Mouse (Mus musculus): ENCODE measurements around the gene Tas2r124.

Tas2r124 gene

DNA sequence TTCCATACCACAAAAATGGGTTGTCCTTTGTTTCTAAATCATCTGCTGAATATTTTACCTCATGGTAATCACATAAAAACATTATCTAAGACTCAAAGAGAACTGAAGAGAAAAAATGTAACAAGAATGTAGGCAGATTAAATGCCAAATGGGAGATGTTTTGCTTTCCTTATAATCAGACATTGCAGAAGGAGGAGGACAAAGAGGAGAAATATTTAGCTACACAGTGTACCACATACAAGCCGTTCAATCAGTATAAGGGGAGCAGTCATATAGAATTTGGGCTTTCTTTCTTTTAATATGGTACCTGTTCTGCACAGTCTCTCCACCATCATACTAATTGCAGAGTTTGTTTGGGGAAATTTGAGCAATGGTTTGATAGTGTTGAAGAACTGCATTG, at the start of gene Tas2r124:
Gene Tas2r124 (plus strand): TSS at position 301 of the 400 bp plus-strand sequence.
- no peak for DNase-seq (ENCODE audit: low spot score)

DNA sequence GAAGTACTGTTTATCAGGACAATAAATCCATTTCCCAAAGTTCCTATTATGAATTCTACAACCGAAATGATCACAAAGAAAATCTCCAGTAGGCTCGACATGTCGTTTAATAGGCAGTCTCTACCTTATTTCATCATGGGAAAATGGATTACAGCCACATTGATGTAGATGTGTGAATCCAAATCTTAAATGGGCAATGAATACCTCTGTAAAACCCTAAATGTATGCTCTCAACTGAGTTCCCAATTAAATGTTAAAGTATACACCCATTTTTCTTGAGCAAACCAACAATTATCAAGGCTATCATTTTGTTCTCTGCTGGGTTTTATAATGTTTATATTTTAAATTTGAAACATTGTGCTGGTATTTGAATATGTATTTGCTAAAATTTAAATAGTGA, 42.7 kb upstream of the Tas2r124 start, which contains the start of gene Tas2r122:
Gene Tas2r122 (minus strand): TSS at position 101 of the 400 bp plus-strand sequence.
- no peak for DNase-seq (ENCODE audit: low spot score)

DNA sequence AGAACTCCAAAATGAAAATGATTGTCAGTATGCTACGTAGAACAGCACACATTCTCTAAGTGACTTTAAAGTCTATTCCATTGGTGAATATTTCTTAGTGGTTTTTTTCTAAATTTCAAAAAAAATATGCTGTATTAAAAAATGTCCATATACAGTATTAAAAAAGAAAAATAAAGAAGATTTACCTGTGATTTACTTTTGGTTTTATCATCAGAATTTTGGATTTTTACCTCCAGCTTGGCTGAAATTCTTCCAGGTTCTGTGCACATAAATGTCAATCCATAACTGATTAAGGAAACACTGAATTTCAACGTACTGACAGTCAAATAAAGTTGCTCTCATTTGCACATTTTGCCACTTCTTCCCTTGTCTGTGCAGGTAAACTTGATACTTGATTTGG, 16.6 kb upstream of the Tas2r124 start, which contains the start of gene Tas2r115:
Gene Tas2r115 (minus strand): TSS at position 101 of the 400 bp plus-strand sequence.
- no peak for DNase-seq (ENCODE audit: low spot score)

DNA sequence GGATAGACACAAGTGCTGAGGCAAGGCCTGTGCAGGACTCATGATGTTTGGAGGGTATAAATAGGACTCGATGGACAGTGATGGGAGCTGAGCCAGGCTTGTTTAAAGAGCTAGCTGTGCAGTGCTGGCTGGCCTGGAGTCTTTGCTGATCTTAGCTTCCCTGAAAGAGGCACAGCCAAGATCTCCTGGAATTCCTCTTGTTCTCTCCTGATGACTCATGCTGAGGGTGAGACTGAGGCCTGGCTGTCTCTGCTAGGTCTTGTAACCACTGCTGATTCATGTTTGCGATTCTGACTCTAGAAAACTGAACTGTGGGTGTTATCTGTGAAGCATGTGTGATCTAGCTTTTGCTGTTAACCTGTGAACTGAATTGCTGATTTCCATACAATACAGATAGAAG, 4.3 kb upstream of the Tas2r124 start:
- DNase-seq (ENCODE audit: low spot score), result no peak

DNA sequence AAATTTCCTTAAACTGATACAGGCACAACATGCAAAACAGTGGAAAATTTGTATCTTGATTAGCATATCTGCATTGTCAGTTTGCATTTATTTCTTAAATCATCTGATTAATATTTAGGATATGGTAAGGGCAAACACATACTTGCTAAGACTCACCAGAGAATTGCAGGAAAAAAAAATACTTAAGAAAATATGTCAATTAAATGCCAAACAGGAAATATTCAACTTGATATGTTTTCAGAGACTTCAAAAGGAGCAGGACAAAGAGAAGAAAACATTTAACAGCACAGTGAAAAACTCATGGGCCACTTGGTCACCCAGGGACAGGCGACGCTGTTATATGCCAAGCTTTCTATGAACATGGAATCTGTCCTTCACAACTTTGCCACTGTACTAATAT, 7.3 kb downstream of the Tas2r124 start, which contains the start of gene Tas2r102:
Gene Tas2r102 (plus strand): TSS at position 301 of the 400 bp plus-strand sequence.
- no peak for DNase-seq (ENCODE audit: low spot score)

DNA sequence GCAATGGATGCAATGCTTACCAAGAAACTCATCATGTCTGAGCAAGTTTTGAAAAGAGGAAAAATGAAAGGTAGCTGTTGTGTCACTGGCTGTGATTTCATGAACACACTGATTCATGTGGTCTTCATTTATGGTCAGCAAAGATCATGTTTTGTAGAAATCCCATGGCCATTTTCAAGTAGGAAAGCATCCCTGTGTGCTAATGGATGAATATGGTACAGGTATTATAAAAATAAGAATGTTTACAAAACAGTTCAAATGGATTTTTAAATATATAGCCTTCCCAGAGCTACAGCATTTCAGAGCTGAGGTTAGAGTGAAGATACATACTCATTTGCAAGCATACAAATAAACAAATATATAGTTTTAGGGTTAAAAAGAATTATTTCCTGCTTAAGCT, 23.5 kb downstream of the Tas2r124 start, which contains the start of gene Tas2r136:
Gene Tas2r136 (minus strand): TSS at position 101 of the 400 bp plus-strand sequence.
- DNase-seq (ENCODE audit: low spot score), result no peak

DNA sequence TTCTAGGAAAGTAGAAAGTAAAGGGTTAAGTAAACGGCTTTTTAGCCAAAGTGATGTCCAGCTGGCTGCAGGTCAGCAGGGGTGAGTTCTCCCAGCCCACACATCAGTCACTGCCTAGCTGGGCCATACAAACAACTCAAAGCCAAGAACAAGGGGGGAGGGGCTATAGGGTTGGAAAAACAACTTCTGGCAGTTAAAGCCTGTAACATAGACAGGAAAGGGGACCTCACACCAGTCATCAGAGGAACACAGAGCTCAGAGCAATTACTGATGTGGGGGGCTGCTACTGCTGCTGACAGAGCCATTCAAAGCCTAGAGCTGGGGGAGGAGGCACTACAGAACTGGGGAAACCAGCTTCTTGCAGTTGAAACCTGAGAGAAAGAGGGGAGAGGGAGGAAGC, 40.9 kb downstream of the Tas2r124 start:
- DNase-seq (ENCODE audit: low spot score), result no peak

DNA sequence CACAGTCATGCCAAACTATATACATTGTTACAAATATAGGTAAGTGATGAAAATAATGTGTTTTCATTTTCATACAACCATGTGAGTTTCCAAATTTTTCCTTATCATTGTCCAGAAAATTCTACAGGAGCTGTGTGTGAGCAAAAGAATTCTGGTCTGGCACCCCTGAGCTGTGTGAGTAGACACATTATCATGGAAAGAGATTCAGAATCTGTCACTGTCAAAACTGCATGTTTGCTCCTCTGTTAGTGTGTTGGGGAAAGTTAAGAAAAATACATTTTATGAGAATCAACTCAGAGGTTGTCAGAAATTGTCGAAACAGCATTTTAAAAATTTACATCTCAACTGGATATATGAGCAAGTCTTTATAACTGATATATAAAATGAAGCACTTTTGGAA, 48.0 kb downstream of the Tas2r124 start, which contains the start of gene Tas2r117:
Gene Tas2r117 (plus strand): TSS at position 301 of the 400 bp plus-strand sequence.
- no peak for DNase-seq (ENCODE audit: low spot score)
